Comparison of ENCODE assay signal across 8 mouse cellular contexts in the genomic region with DNA sequence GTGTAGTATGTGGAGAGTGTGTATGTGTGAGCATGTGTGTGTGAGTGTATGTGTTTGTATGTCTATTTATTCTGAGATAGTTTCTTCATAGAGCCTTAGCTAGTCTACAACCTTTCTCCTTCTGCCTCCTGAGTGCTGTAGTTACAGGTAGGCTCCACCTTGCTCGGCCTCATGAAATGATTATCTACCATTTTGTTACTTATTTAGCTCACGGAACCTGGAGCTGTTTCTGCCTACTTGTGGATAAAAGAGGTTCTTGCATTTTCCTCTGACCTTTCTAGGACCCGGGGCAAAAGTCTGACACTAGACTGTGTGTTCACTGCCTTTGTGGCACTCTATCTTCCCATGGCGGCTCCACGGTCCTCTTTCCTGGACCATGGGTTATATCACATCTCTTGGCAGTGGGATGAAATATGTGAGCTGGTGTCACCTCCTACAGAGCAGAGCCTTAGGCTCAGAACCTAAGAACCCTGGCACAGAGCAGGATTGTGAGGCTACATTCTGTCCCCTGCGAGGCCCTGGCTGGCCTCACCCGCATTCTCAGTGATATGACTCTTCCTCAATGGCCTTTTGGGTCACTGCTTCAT. TPM values are rescaled to one million over a fixed set of nuclear protein-coding genes. Genes with fewer than 3 reads are reported as not detected.
DNase-seq lines count a peak whose midpoint lies in the region; ATAC-seq lines count a peak whose summit lies in the region.

Bri3 (plus strand) TSS at position 537 of the 587 bp plus-strand sequence.

- no peaks in the 10 kb centered on the region for H3K27me3 ChIP-seq in lung, embryonic 16.5 days (ENCODE audit: control insufficient read depth, insufficient read depth, low read depth, low read length)
- H3K27me3 ChIP-seq in embryonic facial prominence, embryonic 14.5 days (replicated peaks; ENCODE audit: control insufficient read depth, insufficient read depth, low read length) = no peaks in the 10 kb centered on the region
- H3K27me3 ChIP-seq in limb, embryonic 11.5 days (ENCODE audit: control insufficient read depth, insufficient read depth, low read length) = no peaks in the 10 kb centered on the region
- H3K27me3 ChIP-seq in neural tube, embryonic 15.5 days (replicated peaks) = no peaks in the 10 kb centered on the region

- intact Hi-C loops in heart, postnatal 10 days (cut with DNase I) = no loop called here

- 88% methylated on average over 7 of the region's 7 CpGs for WGBS in lung, embryonic 16.5 days
- WGBS in embryonic facial prominence, embryonic 14.5 days = 90% methylated on average over 7 of the region's 7 CpGs
- WGBS in limb, embryonic 11.5 days = 89% methylated on average over 7 of the region's 7 CpGs
- WGBS in neural tube, embryonic 15.5 days = 92% methylated on average over 7 of the region's 7 CpGs

- no peak for DNase-seq in lung, postnatal 36 days
- DNase-seq in embryonic facial prominence, embryonic 14.5 days (ENCODE audit: low spot score) = no peak
- no peak for DNase-seq in heart, postnatal 10 days
- no peak for DNase-seq in limb, embryonic 11.5 days (ENCODE audit: low spot score)
- DNase-seq in spleen, postnatal 14 days (ENCODE audit: low spot score in 2 of 2) = no peak
- DNase-seq in Muller cell, postnatal 12 days (ENCODE audit: inconsistent ontology term) = no peak

- H3K9me3 ChIP-seq in lung, embryonic 16.5 days (ENCODE audit: control insufficient read depth, low read length) = no peaks in the 10 kb centered on the region
- no peaks in the 10 kb centered on the region for H3K9me3 ChIP-seq in embryonic facial prominence, embryonic 14.5 days (ENCODE audit: control insufficient read depth, low read length)
- no peaks in the 10 kb centered on the region for H3K9me3 ChIP-seq in limb, embryonic 11.5 days (ENCODE audit: control insufficient read depth, low read length)
- no peaks in the 10 kb centered on the region for H3K9me3 ChIP-seq in neural tube, embryonic 15.5 days (replicated peaks)

- H3K9ac ChIP-seq in lung, embryonic 16.5 days (ENCODE audit: low read length) = no peak within 1 kb of the TSS
- H3K9ac ChIP-seq in embryonic facial prominence, embryonic 14.5 days (ENCODE audit: low read depth, low read length) = no peak within 1 kb of the TSS
- no peak within 1 kb of the TSS for H3K9ac ChIP-seq in limb, embryonic 11.5 days (ENCODE audit: low read length)
- no peak within 1 kb of the TSS for H3K9ac ChIP-seq in neural tube, embryonic 15.5 days (replicated peaks)

- H3K4me3 ChIP-seq in lung, embryonic 16.5 days (ENCODE audit: low read length) = no peak within 1 kb of the TSS
- H3K4me3 ChIP-seq in embryonic facial prominence, embryonic 14.5 days (ENCODE audit: low read depth, low read length) = no peak within 1 kb of the TSS
- H3K4me3 ChIP-seq in limb, embryonic 11.5 days (ENCODE audit: low read depth, low read length) = no peak within 1 kb of the TSS
- no peak within 1 kb of the TSS for H3K4me3 ChIP-seq in neural tube, embryonic 15.5 days (replicated peaks)

- no peak for ATAC-seq in lung, embryonic 16.5 days (ENCODE audit: low read depth)
- ATAC-seq in embryonic facial prominence, embryonic 14.5 days (ENCODE audit: low read depth) = no peak
- ATAC-seq in limb, embryonic 11.5 days (ENCODE audit: insufficient number of reproducible peaks, low FRiP score, low TSS enrichment, low read depth) = no peak
- no peak for ATAC-seq in neural tube, embryonic 15.5 days (ENCODE audit: low FRiP score)

- H3K4me2 ChIP-seq in lung, embryonic 16.5 days (ENCODE audit: low read depth, low read length) = no peak within 1 kb of the TSS
- H3K4me2 ChIP-seq in embryonic facial prominence, embryonic 14.5 days (ENCODE audit: low read depth, low read length) = no peak within 1 kb of the TSS
- no peak within 1 kb of the TSS for H3K4me2 ChIP-seq in limb, embryonic 11.5 days (ENCODE audit: low read depth, severe bottlenecking)
- H3K4me2 ChIP-seq in neural tube, embryonic 15.5 days = no peak within 1 kb of the TSS

- H3K27ac ChIP-seq in lung, embryonic 16.5 days (ENCODE audit: low read length) = no peak within 1 kb of the TSS
- no peak within 1 kb of the TSS for H3K27ac ChIP-seq in embryonic facial prominence, embryonic 14.5 days (replicated peaks; ENCODE audit: low read depth, low read length)
- no peak within 1 kb of the TSS for H3K27ac ChIP-seq in limb, embryonic 11.5 days (replicated peaks; ENCODE audit: low read depth, low read length)
- no peak within 1 kb of the TSS for H3K27ac ChIP-seq in neural tube, embryonic 15.5 days (replicated peaks)

- peaks cover 13% of the 10 kb centered on the region for H3K4me1 ChIP-seq in lung, embryonic 16.5 days (replicated peaks; ENCODE audit: control insufficient read depth, insufficient read depth, low read length)
- peaks cover 12% of the 10 kb centered on the region; the same call in 1 of the 2 replicates for H3K4me1 ChIP-seq in embryonic facial prominence, embryonic 14.5 days (ENCODE audit: control insufficient read depth, insufficient read depth, low read length)
- no peaks in the 10 kb centered on the region for H3K4me1 ChIP-seq in limb, embryonic 11.5 days (ENCODE audit: control insufficient read depth, insufficient read depth, low read length)
- H3K4me1 ChIP-seq in neural tube, embryonic 15.5 days = no peaks in the 10 kb centered on the region

- H3K36me3 ChIP-seq in lung, embryonic 16.5 days (ENCODE audit: control insufficient read depth, insufficient read depth, low read length) = no peaks in the 10 kb centered on the region
- no peaks in the 10 kb centered on the region for H3K36me3 ChIP-seq in embryonic facial prominence, embryonic 14.5 days (ENCODE audit: control insufficient read depth, insufficient read depth, low read length)
- H3K36me3 ChIP-seq in limb, embryonic 11.5 days (ENCODE audit: control insufficient read depth, insufficient read depth, low read length) = no peaks in the 10 kb centered on the region
- no peaks in the 10 kb centered on the region for H3K36me3 ChIP-seq in neural tube, embryonic 15.5 days

RNA-seq across cellular contexts. Expression of gene Bri3, which starts in this region (rescaled TPM):
- polyA plus RNA-seq in lung, embryonic 16.5 days (2015; fragmentation: Nextera tagmentation; extraction: Ambion mirVana) = 114 and 124 TPM in 2 replicates
- polyA plus RNA-seq in embryonic facial prominence, embryonic 14.5 days (2014; fragmentation: Nextera tagmentation; extraction: Ambion mirVana) = 96.3 and 99.8 TPM in 2 replicates
- total RNA-seq in heart, postnatal 10 days (2021) = 100 to 1,000 TPM; 165 to 171 TPM
- 128 and 132 TPM in 2 replicates for polyA plus RNA-seq in limb, embryonic 11.5 days (2014; fragmentation: Nextera tagmentation; extraction: Ambion mirVana)
- polyA plus RNA-seq in neural tube, embryonic 15.5 days (2015; fragmentation: Nextera tagmentation; extraction: Ambion mirVana) = 91.9 and 106 TPM in 2 replicates
